Mouse (Mus musculus) cerebellum, postnatal 25 days (tissue): ENCODE measurements around the gene Muc2.
"Not testable (repeated sequence)": the region's sequence is repeated elsewhere in the genome, so short reads cannot be mapped to it uniquely, and the experiment has no call there.

Experiments used
- DNase-seq, 2 experiments: peaks; one replicate each; pipeline ENCODE4 v3.0.0; 2021; ENCODE audit warnings: mixed read lengths in 2 of 2

Muc2 gene

DNA sequence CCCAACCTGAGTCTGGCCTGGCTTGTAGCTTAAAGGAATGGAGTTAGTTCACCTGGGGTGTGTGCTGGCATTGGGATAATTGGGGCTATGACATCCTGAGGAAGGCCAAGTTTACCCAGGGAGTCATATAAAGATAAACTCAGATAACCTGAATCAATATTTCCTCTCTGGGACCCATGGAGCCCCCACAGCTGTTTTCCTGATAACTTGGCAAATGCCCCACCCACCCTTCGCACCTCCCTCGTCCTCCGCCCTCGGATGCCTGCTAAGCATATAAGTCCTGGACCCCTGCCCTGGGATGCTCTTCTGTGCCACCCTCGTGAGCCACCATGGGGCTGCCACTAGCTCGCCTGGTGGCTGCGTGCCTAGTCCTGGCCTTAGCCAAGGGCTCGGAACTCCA is at the start of gene Muc2:
Gene Muc2, plus strand, starts transcription at position 301 of the 400 bp plus-strand sequence.
- DNase-seq: no peak

DNA sequence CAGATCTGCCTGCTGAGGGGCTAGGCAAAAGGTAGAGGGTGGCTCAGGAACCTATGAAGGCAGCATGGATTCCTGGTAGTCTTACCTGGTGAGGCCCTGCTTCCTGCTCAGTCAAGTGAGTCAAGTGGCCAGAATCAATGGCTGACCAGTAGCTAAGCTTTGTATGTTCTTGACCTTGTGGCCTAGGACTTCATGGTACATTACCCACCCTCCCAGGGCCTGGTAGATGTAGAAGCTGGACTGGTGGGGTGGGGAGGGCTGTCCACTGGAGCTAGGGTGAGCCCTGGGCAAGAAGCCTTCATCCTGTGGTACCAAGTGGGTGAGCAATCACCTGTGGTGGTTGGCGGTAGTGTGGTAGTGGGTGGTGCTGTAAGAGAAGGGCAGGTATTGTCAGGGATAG is 47.8 kb upstream of the Muc2 start:
- no peak for DNase-seq

DNA sequence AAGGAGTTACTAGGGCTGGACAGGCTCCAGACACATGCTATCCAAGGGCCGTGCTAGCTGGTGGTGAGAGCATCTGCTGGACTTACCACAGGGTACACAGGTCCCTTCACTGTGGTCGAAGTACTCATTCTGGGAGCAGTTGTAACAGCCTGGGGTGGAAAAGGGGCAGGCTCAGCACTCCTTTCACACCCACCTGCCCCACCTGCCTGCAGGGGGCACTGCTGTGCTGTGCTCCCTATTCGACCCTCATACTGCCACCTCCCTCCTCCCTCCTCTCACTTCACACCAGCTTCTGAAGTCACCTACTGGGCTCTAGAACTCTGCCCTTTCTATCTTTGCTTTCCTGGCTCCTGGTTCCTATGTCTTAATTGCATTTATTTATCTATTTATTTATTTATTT is 47.0 kb upstream of the Muc2 start:
- DNase-seq: peak in 1 of 2 experiments; percentile 44

DNA sequence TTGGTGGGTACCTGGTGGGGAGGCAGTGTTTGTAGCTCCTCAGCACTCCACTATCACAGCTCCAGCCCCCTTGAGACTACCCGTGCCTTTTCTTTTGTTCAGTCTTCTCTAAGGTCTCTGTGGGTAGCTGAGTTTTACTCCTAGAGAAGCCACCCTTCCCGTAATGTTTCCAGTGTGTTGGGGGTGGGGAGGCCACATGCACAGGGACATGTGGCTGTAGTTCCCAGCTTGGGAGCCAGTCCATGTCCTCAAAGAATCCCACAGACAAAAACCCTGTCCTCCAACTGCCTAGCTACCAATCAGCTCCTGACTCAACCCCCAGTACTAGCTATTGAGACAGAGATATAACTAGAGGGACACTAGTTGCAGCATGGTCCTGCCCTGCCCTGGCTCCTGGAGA is 43.1 kb upstream of the Muc2 start:
- no peak for DNase-seq

DNA sequence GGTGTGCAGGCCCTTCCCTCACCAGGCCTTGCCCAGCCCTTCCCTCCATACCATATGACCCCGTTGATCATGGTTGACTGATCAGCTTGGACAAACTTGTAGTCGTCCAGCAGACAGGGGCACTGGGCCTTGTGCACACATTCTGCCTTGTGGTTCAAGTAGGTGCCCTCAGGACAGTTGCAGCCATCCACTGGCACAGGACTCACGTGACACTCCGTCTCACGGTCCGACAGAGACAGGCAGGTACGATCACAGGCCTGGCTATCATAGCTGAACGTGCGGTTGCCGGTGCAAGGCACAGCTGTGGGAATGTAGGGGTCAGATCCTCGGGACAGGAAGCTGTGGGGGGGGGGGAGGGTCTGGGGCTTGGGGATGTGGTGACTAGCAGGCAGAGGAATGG is 42.3 kb upstream of the Muc2 start:
- no peak for DNase-seq

DNA sequence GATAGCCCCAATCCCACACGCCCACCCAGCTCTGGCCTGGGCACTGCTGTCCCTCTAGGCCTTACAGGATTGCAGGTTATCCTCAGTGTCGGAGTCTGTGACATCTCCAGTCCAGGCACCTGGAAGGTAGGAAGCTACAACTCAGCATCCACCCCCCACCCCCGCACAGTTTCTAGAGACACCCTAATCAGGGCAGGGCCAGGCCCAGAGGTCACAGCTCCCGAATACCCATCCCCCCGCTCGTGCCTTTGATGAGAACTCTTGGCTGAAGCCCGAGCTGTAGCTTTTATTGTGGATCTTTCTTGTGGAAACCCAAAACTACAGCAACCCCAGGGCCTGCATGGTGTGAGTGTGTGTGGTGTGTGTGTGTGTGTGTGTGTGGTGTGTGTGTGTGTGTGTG is 37.9 kb upstream of the Muc2 start:
- no peak for DNase-seq

DNA sequence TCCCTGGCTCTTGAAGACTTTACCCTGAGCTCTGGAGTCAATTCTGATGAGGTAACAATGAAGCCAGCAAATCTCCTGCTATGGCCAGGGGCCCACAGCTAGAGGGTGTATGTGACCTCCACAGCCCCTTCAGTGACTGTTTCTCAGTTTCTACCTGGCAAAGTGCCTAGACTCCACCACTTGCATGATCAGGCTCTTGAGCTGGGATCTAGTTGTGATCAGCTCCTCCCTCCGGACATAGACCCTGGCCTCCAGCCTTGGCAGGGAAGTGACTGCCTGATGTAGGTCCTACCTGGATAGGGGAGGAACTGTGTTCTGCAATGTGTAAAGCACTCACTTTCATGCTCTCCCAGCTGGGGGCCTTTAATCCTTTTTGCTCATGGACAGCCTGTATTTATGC is 29.8 kb upstream of the Muc2 start:
- DNase-seq: no peak

DNA sequence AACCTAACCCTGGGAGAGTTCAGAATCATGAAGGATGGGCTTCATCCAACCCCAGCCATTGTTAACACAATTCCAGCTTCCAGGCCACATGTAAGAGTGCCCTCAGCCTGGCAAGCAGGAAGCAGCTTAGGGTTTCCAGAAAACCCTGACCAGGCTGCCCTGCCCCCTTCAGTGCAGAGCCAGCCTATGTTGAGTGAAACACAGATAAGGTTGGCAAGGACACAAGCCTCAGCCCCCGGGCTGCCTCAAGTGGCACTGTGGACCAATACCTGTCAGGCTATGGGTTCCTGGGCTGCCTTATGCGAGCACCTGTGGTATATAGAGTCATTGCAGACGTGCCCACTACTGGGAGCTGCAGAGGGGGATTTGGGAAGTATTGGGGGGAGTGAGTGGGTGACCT is 28.7 kb upstream of the Muc2 start:
- DNase-seq: no peak

GRCm38 (mm10) chr7:141662223-141662622 is 27.9 kb upstream of the Muc2 start:
- no peak for DNase-seq

GRCm38 (mm10) chr7:141666190-141666589 is 23.9 kb upstream of the Muc2 start:
- peak in 1 of 2 experiments; percentile 62 for DNase-seq

DNA sequence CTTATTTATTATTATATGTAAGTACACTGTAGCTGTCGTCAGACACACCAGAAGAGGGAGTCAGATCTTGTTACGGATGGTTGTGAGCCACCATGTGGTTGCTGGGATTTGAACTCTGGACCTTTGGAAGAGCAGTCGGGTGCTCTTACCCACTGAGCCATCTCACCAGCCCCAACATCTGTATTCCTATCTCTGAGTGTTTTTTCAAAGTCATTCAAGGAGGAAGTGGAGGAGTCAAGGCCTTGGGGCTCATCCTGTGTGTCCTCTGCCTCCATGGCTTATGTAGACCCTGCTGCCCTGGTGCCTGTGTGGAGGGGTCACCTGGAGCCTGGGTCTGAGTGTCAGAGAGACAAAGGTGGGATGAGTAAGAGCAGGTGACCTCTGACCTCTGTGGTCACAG is 21.0 kb upstream of the Muc2 start:
- DNase-seq: not testable (repeated sequence)

DNA sequence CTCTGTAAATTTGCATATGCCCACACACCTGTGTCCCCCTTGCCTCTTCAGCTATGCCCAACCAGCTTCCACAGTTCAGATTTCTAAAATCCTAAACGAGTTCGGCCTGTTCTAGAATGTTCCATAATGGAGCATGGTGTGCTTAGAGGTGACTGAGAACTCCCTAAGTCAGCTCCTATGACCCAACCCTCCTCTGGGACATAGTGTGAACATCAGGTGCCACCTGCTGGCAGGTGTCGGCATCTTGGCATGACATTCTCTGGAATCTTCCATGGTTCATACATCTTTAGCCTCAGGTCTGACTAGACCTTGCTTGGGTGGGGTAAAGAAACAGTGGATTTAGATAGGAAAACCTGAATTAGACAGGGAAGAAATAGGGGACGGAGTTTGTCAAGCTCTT is 19.1 kb upstream of the Muc2 start:
- DNase-seq: peak in 1 of 2 experiments; percentile 48

GRCm38 (mm10) chr7:141671626-141672291 is 18.4 kb upstream of the Muc2 start:
- no peak for DNase-seq

GRCm38 (mm10) chr7:141678922-141679321 is 11.2 kb upstream of the Muc2 start:
- DNase-seq: no peak

- no peak for DNase-seq
These were observed 2.8 kb upstream of the Muc2 start for GRCm38 (mm10) chr7:141687330-141687729.

- DNase-seq: peak in 1 of 2 experiments; percentile 31
These were observed 3.6 kb downstream of the Muc2 start for GRCm38 (mm10) chr7:141693591-141694273.

GRCm38 (mm10) chr7:141694274-141694639 is 4.1 kb downstream of the Muc2 start:
- no peak for DNase-seq

GRCm38 (mm10) chr7:141696538-141696937 is 6.4 kb downstream of the Muc2 start:
- peak; percentile 15 to 31 for DNase-seq

- DNase-seq: no peak
These were observed 9.5 kb downstream of the Muc2 start for GRCm38 (mm10) chr7:141699556-141700220.

GRCm38 (mm10) chr7:141747451-141748100 is 57.4 kb downstream of the Muc2 start:
- DNase-seq: peak; percentile 11 to 27

DNA sequence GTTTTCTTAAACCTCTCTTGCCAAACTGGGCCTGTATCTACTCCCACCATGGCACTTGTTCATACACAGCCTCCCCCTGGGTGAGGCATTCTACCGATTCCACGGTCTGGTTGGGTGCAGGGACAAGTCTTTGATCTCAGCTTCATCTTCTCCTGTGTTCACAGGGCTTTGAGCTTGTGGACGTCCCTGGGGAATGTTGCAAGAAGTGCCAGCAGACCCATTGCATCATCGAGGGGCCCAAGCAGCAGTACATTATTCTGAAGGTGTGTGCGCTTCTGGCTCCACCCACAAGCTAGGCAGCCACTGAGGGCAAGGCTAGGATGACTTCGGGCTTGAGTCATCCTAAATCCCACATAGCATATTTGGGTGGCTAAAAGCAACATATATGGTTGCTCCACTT is 62.4 kb downstream of the Muc2 start:
- DNase-seq: no peak

DNA sequence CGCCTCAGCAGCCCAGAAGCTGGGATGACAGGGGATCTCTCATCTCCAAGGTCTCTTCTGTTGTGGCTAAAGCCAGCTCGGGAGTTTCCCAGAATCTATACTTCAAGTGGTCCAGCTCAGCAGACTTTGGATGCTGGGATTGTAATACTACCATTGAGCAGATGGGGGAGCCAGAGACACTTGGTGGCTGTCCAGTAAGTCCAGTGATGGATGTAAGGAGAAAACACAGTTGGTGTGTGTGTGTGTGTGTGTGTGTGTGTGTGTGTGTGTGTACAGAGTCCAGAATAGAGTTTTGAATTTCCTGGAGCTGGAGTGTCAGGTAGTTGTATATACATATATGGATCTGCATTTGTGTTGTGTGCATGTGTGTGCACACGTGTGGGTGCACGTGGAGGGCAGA is 65.7 kb downstream of the Muc2 start:
- peak; percentile 74 to 84 for DNase-seq

DNA sequence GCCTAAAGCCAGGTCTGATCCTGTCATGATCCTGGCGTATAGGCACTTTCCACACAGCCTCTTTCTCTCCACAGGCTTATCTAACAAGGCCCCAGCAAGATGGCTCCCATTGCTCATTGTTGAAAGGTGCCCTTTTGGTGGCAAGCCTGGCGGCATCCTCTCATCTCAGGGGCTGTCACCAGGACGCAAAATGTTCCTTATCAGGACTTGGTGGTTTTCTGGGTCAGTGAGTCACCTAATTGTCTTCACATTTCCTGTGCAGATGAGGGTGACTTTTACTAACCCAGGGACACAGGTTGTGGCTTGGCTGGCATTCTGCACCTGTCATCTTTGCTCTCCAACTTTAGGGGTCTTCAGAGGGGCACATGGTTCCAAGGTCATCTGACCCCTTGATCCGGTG is 68.2 kb downstream of the Muc2 start:
- DNase-seq: no peak

DNA sequence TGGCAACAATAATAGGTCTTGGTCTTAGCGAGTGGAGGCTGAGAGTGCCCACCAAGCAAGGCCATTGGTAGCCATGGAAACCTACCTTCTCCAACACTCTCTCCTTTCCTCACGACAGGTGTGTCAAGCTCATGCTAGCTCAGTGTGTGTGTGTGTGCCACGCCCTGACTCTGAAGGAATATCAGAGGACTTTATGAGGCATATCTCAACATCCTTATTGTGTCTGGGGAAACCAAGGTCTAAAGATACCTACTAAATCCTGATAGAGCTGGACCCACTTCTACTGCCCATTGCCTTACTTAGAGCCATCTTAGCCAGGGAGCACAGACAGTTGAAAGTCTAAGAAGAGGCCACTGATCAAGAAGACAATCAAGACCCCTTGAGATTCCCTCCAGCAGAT is 80.4 kb downstream of the Muc2 start:
- DNase-seq: no peak
